Comparison of ENCODE assay signal across 27 mouse cellular contexts in genomic region chr4:108067261-108067660, GRCm38 (mm10). TPM values are rescaled to one million over a fixed set of nuclear protein-coding genes. Genes with fewer than 3 reads are reported as not detected.
DNase-seq lines count a peak whose midpoint lies in the region; ATAC-seq and TF ChIP-seq lines count a peak whose summit lies in the region.
"Had no signal": no experiment of that assay in that cellular context is flagged by ENCODE, and none has a peak within 500 bp of the region (broad histone marks: within the 10 kb centered on the region; RNA-seq: fewer than 3 reads in every experiment).

No protein-coding gene starts in this region.

- ATAC-seq in intestine, postnatal 0 days, result no peak
- ATAC-seq in intestine, embryonic 15.5 days, result no peak
- no peak for ATAC-seq in liver, embryonic 11.5 days (replicated peaks; ENCODE audit: low FRiP score)
- no peak for ATAC-seq in liver, postnatal 0 days
- ATAC-seq: forebrain, embryonic 13.5 days; hindbrain, embryonic 16.5 days; intestine, embryonic 16.5 days; midbrain, embryonic 13.5 days; Patski had no signal

- H3K27me3 ChIP-seq in intestine, postnatal 0 days (replicated peaks; ENCODE audit: control insufficient read depth, insufficient read depth, low read length), result no peaks in the 10 kb centered on the region
- H3K27me3 ChIP-seq in intestine, embryonic 15.5 days (replicated peaks), result no peaks in the 10 kb centered on the region
- H3K27me3 ChIP-seq in liver, embryonic 11.5 days (replicated peaks; ENCODE audit: control insufficient read depth, insufficient read depth, low read length), result no peaks in the 10 kb centered on the region
- H3K27me3 ChIP-seq in liver, postnatal 0 days (ENCODE audit: insufficient read depth, low read length), result no peaks in the 10 kb centered on the region
- H3K27me3 ChIP-seq: CH12.LX; forebrain, embryonic 13.5 days; heart, embryonic 12.5 days; limb, embryonic 12.5 days; megakaryocyte, embryonic 14.5 days; midbrain, embryonic 13.5 days; Patski had no signal

- H3K4me2 ChIP-seq in intestine, postnatal 0 days (replicated peaks; ENCODE audit: low read depth), result peak overlapping the region; percentile 7; the same call in 1 of the 2 replicates
- no peak overlapping the region for H3K4me2 ChIP-seq in intestine, embryonic 15.5 days (replicated peaks)
- H3K4me2 ChIP-seq in liver, embryonic 11.5 days, result no peak overlapping the region; the same call in 1 of the 2 replicates
- H3K4me2 ChIP-seq in liver, postnatal 0 days (ENCODE audit: low read depth, low read length), result peak overlapping the region; percentile 29; the same call in 1 of the 2 replicates
- H3K4me2 ChIP-seq: forebrain, embryonic 13.5 days; heart, embryonic 12.5 days; limb, embryonic 12.5 days; lung, embryonic 14.5 days; midbrain, embryonic 13.5 days had no signal

- H3K9me3 ChIP-seq in intestine, postnatal 0 days (ENCODE audit: control insufficient read depth), result no peaks in the 10 kb centered on the region
- no peaks in the 10 kb centered on the region for H3K9me3 ChIP-seq in intestine, embryonic 15.5 days
- H3K9me3 ChIP-seq in liver, embryonic 11.5 days (ENCODE audit: control insufficient read depth, low read length), result no peaks in the 10 kb centered on the region
- H3K9me3 ChIP-seq in liver, postnatal 0 days (ENCODE audit: low read length), result no peaks in the 10 kb centered on the region
- H3K9me3 ChIP-seq: forebrain, embryonic 13.5 days; G1E; limb, embryonic 12.5 days; megakaryocyte, embryonic 14.5 days; midbrain, embryonic 13.5 days had no signal

- peak overlapping the region; percentile 78 for H3K27ac ChIP-seq in intestine, postnatal 0 days (ENCODE audit: low read depth, low read length)
- no peak overlapping the region for H3K27ac ChIP-seq in intestine, embryonic 15.5 days
- peak overlapping the region; percentile 32; the same call in 1 of the 2 replicates for H3K27ac ChIP-seq in liver, embryonic 11.5 days (ENCODE audit: low read depth, low read length)
- H3K27ac ChIP-seq in liver, postnatal 0 days (ENCODE audit: low read depth), result peak overlapping the region; percentile 93
- H3K27ac ChIP-seq: forebrain, embryonic 13.5 days; hindbrain, embryonic 10.5 days; layer of hippocampus, adult 2 months; limb, embryonic 12.5 days; midbrain, embryonic 13.5 days had no signal

- no peak for TF ChIP-seq CTCF in intestine, postnatal 0 days (IDR thresholded peaks at IDR 0.05; ENCODE audit: low read depth)
- no peak for TF ChIP-seq CTCF in liver, postnatal 0 days (IDR thresholded peaks at IDR 0.05; ENCODE audit: low read depth)

- 82% methylated on average over 7 of the region's 7 CpGs for WGBS in intestine, postnatal 0 days
- WGBS in intestine, embryonic 15.5 days, result 88% methylated on average over 7 of the region's 7 CpGs
- 83% methylated on average over 7 of the region's 7 CpGs for WGBS in liver, embryonic 11.5 days
- WGBS in liver, postnatal 0 days (ENCODE audit: insufficient replicate concordance), result 62% methylated on average over 7 of the region's 7 CpGs

- no peak for TF ChIP-seq EP300 in liver, postnatal 0 days (IDR thresholded peaks at IDR 0.05; ENCODE audit: low read depth)

- H3K9ac ChIP-seq in intestine, postnatal 0 days (ENCODE audit: low read depth, low read length), result no peak overlapping the region
- no peak overlapping the region for H3K9ac ChIP-seq in intestine, embryonic 15.5 days
- H3K9ac ChIP-seq in liver, embryonic 11.5 days (ENCODE audit: low read depth, low read length), result no peak overlapping the region
- H3K9ac ChIP-seq in liver, postnatal 0 days (replicated peaks), result peak overlapping the region; percentile 72
- H3K9ac ChIP-seq: forebrain, embryonic 13.5 days; heart, embryonic 12.5 days; limb, embryonic 12.5 days; lung, embryonic 14.5 days; midbrain, embryonic 13.5 days had no signal

- no peak overlapping the region for H3K4me3 ChIP-seq in intestine, postnatal 0 days (ENCODE audit: low read depth, low read length)
- H3K4me3 ChIP-seq in intestine, embryonic 15.5 days (replicated peaks), result no peak overlapping the region
- H3K4me3 ChIP-seq in liver, embryonic 11.5 days (ENCODE audit: low read depth, low read length), result no peak overlapping the region
- no peak overlapping the region for H3K4me3 ChIP-seq in liver, postnatal 0 days (ENCODE audit: low read depth, low read length)
- H3K4me3 ChIP-seq: forebrain, embryonic 13.5 days; heart, embryonic 12.5 days; hindbrain, embryonic 10.5 days; layer of hippocampus, adult 2 months; limb, embryonic 12.5 days; megakaryocyte, embryonic 14.5 days; midbrain, embryonic 13.5 days had no signal

- peak; percentile 79 for DNase-seq in A20 (ENCODE audit: low read depth, low spot score)
- no peak for DNase-seq in liver, embryonic 11.5 days (ENCODE audit: low spot score)
- DNase-seq in liver, postnatal 0 days, result no peak
- DNase-seq in embryo, embryonic 10.5 days (ENCODE audit: low spot score), result no peak
- no peak for DNase-seq in right cerebral cortex, postnatal 14 days
- DNase-seq: adrenal gland, postnatal 36 days; B cell, adult 2 months; cerebellum, adult 18-20 months; cerebellum, postnatal 25 days; heart, postnatal 10 days; layer of hippocampus, postnatal 36 days; lung, embryonic 14.5 days; thymus, adult 18-20 months had no signal

- peaks cover 28% of the 10 kb centered on the region; the same call in 1 of the 2 replicates for H3K36me3 ChIP-seq in intestine, postnatal 0 days (ENCODE audit: control insufficient read depth, insufficient read depth)
- H3K36me3 ChIP-seq in intestine, embryonic 15.5 days, result peaks cover 5% of the 10 kb centered on the region
- peaks cover 15% of the 10 kb centered on the region for H3K36me3 ChIP-seq in liver, embryonic 11.5 days (ENCODE audit: control insufficient read depth, insufficient read depth, low read length)
- peaks cover 30% of the 10 kb centered on the region for H3K36me3 ChIP-seq in liver, postnatal 0 days (replicated peaks; ENCODE audit: insufficient read depth, low read length)

- H3K4me1 ChIP-seq in intestine, postnatal 0 days (replicated peaks; ENCODE audit: control insufficient read depth, insufficient read depth, low read length), result 0 out of 2 replicates have a peak, but pooled peaks cover 6% of the 10 kb centered on the region
- peaks cover 5% of the 10 kb centered on the region; the same call in 1 of the 2 replicates for H3K4me1 ChIP-seq in intestine, embryonic 15.5 days (replicated peaks)
- peaks cover 10% of the 10 kb centered on the region; the same call in 1 of the 2 replicates for H3K4me1 ChIP-seq in liver, embryonic 11.5 days (replicated peaks; ENCODE audit: control insufficient read depth, insufficient read depth, low read length)
- H3K4me1 ChIP-seq in liver, postnatal 0 days (ENCODE audit: insufficient read depth), result peaks cover 20% of the 10 kb centered on the region

RNA-seq across cellular contexts. Expression of gene Podn, which starts 29.0 kb away (rescaled TPM):
- polyA plus RNA-seq in intestine, postnatal 0 days (2015; fragmentation: Nextera tagmentation; extraction: Ambion mirVana), result 5.0 and 6.5 TPM in 2 replicates
- 0.95 and 1.1 TPM in 2 replicates for polyA plus RNA-seq in intestine, embryonic 15.5 days (2015; fragmentation: Nextera tagmentation; extraction: Ambion mirVana)
- 0.40 and 0.92 TPM in 2 replicates for polyA plus RNA-seq in liver, embryonic 11.5 days (2014; fragmentation: Nextera tagmentation; extraction: Ambion mirVana)
- polyA plus RNA-seq in liver, postnatal 0 days (2015; fragmentation: Nextera tagmentation; extraction: Ambion mirVana), result 0.34 and 0.43 TPM in 2 replicates
- polyA plus RNA-seq: G1E had no signal

Comparison
In these comparisons a context has a peak if more than half of its experiments do, and no peak if none do; other contexts are left out.
1. H3K4me2 ChIP-seq: peak in intestine, postnatal 0 days (single experiment) and liver, postnatal 0 days (single experiment); none in intestine, embryonic 15.5 days (single experiment) and liver, embryonic 11.5 days (single experiment).